Mouse (Mus musculus): ENCODE data around the gene Shh.

Shh gene

GRCm38 (mm10) chr5:28466760-28467306, at the start of gene Shh:
Gene Shh, minus strand, starts transcription at chr5:28467256.
- DNase-seq (ENCODE audit: low spot score in 2 of 2) = no peak

GRCm38 (mm10) chr5:28500792-28501439, 33.9 kb upstream of the Shh start:
- DNase-seq (ENCODE audit: low spot score in 2 of 2) = no peak

- no peak for DNase-seq (ENCODE audit: low spot score in 2 of 2)
Measured at GRCm38 (mm10) chr5:28498846-28499245, 31.8 kb upstream of the Shh start.

- DNase-seq (ENCODE audit: low spot score in 2 of 2) = no peak
Measured at GRCm38 (mm10) chr5:28495712-28496650, 28.9 kb upstream of the Shh start.

GRCm38 (mm10) chr5:28493550-28493949, 26.5 kb upstream of the Shh start:
- no peak for DNase-seq (ENCODE audit: low spot score in 2 of 2)

GRCm38 (mm10) chr5:28482991-28483390, 15.9 kb upstream of the Shh start:
- DNase-seq (ENCODE audit: low spot score in 2 of 2) = no peak

GRCm38 (mm10) chr5:28481730-28482129, 14.7 kb upstream of the Shh start:
- DNase-seq (ENCODE audit: low spot score in 2 of 2) = no peak

GRCm38 (mm10) chr5:28476389-28477379, 9.6 kb upstream of the Shh start:
- no peak for DNase-seq (ENCODE audit: low spot score in 2 of 2)

GRCm38 (mm10) chr5:28473556-28473955, 6.5 kb upstream of the Shh start:
- no peak for DNase-seq (ENCODE audit: low spot score in 2 of 2)

GRCm38 (mm10) chr5:28469525-28470202, 2.6 kb upstream of the Shh start:
- DNase-seq (ENCODE audit: low spot score in 2 of 2) = peak in 1 of 2 experiments; percentile 15

- DNase-seq (ENCODE audit: low spot score in 2 of 2) = no peak
Measured at GRCm38 (mm10) chr5:28466351-28466750, 705 bp downstream of the Shh start.

- no peak for DNase-seq (ENCODE audit: low spot score in 2 of 2)
Measured at GRCm38 (mm10) chr5:28465526-28465925, 1.5 kb downstream of the Shh start.

- no peak for DNase-seq (ENCODE audit: low spot score in 2 of 2)
Measured at GRCm38 (mm10) chr5:28465099-28465406, 2.0 kb downstream of the Shh start.

GRCm38 (mm10) chr5:28464361-28465098, 2.5 kb downstream of the Shh start:
- no peak for DNase-seq (ENCODE audit: low spot score in 2 of 2)

GRCm38 (mm10) chr5:28463656-28464055, 3.4 kb downstream of the Shh start:
- no peak for DNase-seq (ENCODE audit: low spot score in 2 of 2)

GRCm38 (mm10) chr5:28462741-28463590, 4.1 kb downstream of the Shh start:
- no peak for DNase-seq (ENCODE audit: low spot score in 2 of 2)

GRCm38 (mm10) chr5:28461376-28461775, 5.7 kb downstream of the Shh start:
- no peak for DNase-seq (ENCODE audit: low spot score in 2 of 2)

- DNase-seq (ENCODE audit: low spot score in 2 of 2) = no peak
Measured at GRCm38 (mm10) chr5:28460556-28461350, 6.3 kb downstream of the Shh start.

Measured in heart, adult 9 months (tissue).